Mouse (Mus musculus) adrenal gland, adult 8-10 months (tissue): ENCODE results near the gene Tmigd1. TPM values are rescaled to one million over a fixed set of nuclear protein-coding genes. Genes with fewer than 3 reads are reported as not detected.
"Not testable (repeated sequence)": the region's sequence is repeated elsewhere in the genome, so short reads cannot be mapped to it uniquely, and the experiment has no call there.

Experiments used
- DNase-seq: peaks from one replicate; pipeline ENCODE4 v3.0.0; 2022
- total RNA-seq, 4 experiments: library from RNA; stranded (reverse); gene quantifications; 2 replicates each; pipeline ENCODE4 v1.2.4; 2022

Gene Tmigd1
- total RNA-seq, 4 experiments from 2014 or later = 0.34 to 0.66 (median 0.60) TPM

- DNase-seq = peak; percentile 35
Measured at GRCm38 (mm10) chr11:76899758-76900738, 1.9 kb upstream of the Tmigd1 start.

DNA sequence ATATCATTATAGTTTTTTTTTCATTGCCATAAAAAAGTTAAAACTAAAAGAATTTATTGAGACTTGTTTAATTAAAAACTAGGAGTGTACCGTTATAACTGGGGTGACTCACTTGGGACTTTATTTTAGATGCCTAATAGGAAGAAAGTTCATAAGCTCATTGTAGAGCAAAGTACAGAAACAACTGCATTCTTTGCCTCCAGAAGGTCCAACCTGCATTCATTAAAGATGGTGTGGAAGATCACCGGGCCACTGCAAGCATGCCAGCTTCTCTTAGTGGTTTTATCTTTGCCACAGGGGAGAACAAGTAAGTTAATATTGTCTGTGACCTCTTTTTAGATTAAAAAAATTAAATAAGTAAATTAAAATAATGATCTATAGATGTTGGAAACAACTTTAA is 2.4 kb downstream of the Tmigd1 start:
- no peak for DNase-seq

- DNase-seq = no peak
Measured at GRCm38 (mm10) chr11:76908651-76909050, 6.7 kb downstream of the Tmigd1 start.

DNA sequence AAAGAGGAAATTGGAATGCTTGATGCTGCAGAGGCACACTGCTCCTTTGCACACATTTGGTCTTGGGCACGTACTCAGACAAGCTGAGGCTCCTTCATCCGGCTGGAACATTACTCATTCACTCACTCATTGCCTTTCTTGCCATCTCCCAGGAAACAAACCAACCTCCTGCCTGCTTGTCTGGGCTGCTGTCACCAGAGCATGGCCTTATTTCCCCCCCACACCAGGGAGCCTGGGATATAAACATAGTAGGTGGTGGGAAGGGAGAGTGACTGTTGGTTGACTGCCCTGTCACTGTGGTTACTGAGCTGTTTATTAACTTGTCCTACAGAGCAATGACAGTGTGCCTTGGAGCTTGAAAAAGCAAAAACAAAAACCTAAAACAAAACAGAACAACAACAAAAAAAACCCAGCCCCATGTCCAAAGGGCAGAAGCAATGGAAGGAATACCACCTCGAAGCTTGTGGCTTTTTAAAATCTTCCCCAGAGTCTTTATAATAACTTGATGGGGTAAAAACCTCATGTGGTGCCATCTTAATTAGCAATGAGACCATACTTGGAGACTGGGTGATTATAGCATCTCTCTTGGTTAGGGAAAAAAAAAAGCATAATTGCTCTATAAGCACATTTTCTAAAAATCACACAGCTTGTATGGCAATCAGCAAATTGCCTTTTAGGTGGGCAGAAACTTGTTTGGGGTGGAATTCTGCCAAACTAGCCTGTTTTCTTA is 9.5 kb downstream of the Tmigd1 start:
- no peak for DNase-seq

GRCm38 (mm10) chr11:76912055-76912395 is 10.1 kb downstream of the Tmigd1 start:
- DNase-seq = no peak

DNA sequence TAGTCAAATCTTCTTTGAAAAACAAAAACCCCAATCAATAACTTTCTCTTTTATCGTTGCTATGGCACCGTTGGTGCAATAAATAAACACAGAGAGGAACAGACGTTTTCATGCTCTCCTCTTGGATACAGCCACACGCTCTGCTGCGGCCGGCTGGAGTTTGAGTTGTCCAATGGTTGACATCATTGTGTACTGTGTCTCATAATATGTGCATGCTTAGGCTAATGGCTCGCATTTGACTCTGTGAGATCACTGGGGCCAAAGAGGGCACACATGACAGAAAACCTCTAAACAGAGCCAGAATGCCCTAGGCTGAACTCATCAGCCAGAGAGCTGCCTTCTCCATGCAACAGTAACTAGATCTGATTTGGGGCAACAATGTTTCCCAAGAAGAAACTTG is 12.4 kb downstream of the Tmigd1 start:
- DNase-seq = no peak

DNA sequence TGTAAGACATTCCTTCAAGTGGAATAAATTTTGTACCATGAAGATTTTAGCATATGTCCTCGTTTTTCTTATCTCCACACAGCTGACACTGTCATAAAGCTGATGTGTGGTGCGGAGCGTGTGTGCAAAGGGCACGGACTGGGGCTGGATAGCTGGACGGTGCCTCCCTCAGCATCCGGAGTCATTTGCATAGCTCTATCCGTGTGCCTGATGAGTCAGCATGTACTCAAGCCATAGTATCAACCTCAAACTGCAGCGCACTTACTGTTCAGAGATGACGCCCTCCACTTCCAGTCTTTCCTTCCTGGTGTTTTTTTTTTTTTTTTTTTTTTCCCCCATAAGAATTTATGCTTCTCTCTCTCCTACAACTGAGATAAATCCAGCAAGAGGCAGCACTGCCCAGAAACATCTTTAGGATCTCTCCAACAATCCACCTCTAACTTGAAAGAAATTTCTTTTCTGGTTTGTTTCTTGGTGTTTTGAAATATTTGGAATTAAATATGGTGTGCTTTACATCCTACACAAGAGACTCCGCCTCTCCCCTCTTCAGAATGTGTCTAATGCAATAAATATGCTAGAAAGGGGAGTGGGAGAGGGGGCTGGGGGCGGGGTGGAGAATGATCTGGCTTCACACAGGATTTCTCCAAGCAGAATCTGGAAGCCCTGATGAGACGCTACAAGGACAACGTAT is 14.7 kb downstream of the Tmigd1 start:
- no peak for DNase-seq

DNA sequence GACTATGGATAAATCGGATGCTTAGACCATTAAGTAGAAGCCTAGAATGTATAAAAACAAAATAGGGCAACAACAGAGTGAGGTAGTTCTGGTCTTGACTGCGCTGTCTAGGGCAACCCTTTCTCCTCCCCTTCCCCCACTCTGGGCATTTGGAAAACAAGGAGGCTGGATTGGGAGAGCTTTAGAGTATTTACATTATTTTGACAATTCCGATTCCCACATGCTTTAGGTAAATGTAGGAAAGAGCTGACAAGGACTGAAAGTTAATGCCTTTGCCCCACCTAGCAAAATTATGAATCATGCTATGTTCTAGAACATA is 15.2 kb downstream of the Tmigd1 start:
- no peak for DNase-seq

DNA sequence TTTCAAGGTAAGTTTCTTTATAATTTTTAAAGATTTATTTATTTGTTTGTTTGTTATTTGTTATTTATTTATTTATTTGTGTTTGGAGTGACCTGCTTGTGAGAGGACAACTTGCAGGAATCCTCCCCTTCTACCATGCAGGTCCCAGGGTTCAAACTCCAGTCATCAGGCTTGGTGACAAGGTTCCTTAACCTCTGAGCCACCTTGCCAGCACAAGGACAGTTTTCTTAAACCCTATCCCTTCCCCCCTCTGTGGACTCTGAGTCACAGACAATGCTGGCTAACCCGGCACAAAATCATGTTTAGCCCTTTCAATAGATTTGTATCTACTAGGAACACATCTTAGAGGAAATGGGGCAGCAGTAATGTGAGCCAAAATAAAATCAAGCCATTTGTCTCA is 18.6 kb downstream of the Tmigd1 start:
- no peak for DNase-seq

DNA sequence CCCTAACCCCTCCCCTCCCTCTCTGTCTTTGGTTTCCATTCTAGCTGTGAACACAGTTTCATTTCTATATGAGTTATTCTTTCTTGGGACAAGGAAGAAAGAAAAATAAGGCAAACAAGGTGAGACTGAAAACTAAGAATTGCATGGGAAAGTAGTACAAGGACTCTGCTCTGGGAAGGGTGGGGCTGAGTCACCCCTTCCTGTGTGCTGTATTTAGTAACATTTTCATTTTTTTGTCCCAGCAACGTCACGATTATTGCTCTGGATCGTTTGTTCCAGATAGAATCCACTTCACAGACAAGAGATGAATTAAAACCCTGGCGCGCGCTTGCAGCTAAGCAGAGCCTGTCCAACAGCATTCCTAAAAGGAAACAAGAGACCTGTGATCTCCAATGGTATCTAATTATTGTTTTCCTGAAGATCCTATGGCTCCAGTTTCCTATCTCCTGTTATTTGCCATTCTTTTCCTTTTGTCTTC is 22.8 kb downstream of the Tmigd1 start, which contains the start of gene Blmh:
Blmh (plus strand) TSS at position 51 of the 478 bp plus-strand sequence.
- peak; percentile 21 for DNase-seq

DNA sequence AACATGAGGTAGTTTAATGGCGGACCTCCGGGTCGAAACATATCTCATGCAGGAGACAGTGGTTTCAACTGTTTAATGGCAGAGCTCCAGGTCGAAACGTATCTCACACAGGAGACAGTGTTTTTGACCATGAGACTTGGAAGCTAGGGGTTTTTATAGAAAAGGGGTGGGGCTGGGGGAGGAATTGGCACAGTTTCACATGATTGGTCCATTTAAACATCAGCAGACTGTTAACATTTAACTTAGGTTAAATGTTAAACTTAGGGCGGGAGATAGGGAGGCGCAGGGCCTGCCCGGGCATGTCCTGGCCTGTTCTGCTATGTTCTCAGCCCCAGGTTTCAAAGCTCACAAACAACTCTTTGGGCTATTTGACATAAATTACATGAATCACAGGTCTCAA is 26.6 kb downstream of the Tmigd1 start:
- not testable (repeated sequence) for DNase-seq

DNA sequence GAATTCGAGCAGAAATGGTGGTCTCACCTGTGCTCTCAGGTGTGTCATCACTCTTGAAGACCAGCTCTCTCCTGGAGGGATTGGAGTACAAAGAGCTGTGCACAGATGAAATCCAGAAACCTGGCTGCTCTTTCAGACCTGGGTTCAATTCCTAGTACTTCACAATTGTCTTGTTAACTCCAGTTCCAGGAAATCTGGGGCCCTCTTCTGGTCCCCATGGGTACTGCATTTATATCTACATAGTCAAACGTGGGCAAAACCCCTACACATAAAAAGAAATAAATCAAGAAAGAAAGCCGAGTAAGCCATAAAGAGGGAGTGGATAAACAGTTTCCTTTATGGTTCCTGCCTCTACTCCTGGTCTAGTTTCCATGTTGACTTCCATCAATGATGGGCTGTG is 31.2 kb downstream of the Tmigd1 start:
- DNase-seq = no peak

DNA sequence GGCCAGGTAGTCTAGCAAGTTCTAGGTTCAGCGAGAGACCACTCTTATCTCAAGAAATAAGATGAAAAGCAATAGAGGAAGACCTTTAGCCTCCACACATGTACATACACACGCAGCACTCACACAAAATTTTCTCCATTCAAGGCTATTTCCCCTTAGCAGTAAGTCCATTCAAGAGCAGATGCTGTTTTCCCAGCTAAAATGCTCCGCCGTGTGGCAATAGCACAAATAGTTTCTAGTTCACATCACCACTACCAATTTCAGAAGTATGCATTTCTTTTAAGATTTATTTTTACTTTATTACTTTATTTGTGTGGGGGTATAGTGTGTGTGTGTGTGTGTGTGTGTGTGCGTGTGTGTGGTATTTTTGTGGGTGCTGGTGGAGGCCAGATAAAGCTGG is 34.6 kb downstream of the Tmigd1 start:
- DNase-seq = no peak

GRCm38 (mm10) chr11:76944839-76945238 is 42.9 kb downstream of the Tmigd1 start:
- DNase-seq = no peak

DNA sequence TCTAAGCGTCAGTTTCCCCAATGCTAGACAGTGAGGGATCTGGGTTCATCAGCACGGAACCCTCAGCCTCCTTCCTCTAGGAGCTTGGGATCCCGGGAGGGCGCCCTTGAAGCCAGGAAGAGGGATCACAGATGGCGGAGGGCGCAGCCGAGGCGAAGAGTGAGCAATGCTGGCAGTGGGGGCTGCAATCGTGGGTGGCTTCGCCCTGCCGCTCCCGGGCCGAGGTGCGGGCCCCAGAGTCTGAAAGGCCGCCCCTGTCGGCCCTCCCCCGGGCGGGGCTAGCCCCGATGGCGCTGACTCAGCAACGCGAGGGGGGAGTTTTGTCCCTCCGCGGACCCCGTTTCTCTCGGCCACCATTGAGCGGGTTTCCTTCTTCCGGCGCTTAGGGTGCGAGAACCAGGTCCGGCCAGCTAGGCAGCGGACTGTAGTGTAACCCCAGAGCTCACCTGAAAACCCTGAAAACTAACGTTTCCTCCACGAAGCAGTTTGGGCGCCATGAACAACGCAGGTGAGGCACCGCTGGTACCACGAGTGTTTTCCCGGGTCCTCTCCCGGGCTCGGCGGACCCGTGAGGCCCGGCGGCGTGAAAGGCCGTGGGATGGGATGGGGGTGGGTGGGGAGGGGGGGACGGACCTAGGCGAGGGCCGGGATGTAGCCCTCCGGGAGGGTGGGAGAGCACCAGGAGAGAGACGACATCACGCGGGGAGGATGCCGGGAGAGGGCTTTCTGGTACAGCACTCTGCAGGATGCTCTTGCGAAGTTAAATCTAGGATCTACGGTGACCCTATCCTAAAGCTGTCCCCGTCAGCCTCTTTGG is 43.6 kb downstream of the Tmigd1 start:
- peak; percentile 88 for DNase-seq

GRCm38 (mm10) chr11:76946203-76946585 is 44.2 kb downstream of the Tmigd1 start:
- DNase-seq = no peak

DNA sequence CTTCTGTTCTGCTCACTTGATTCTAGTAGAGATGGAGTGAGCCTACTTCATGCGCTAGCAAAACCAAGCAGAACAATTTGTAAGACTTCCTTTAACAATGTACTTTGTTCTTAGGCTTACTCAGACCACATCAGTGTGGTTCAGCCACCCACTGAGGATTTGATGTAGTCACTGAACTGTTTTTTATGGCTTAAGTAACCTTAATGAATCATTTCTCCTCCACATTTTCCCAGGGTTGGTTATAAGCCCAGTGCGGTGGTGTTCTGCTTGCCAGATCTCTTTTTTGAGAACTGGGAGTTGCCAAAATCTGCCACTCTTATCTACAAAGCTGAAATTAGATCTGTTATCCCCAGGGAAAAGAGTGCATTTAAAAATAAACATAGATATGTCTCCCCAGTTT is 51.6 kb downstream of the Tmigd1 start:
- peak; percentile 45 for DNase-seq

DNA sequence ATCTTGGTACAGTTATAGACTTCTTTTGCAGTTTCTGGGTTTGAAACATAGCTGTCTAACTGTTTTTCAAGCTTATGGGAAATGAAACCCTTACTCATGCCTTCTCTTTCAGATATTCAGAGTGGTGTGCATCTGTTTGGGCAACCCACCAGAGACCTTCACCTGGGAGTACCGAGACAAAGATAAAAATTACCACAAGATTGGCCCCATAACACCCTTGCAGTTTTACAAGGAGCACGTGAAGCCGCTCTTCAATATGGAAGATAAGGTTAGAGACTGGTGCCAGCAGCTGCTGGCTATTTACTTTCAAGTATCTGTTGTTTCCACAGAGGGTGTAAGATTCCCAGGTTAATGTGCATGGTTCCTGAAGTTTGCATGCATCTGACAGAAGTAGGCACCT is 63.7 kb downstream of the Tmigd1 start:
- no peak for DNase-seq
